20 mouse cellular contexts compared by ENCODE assay signal in genomic region chr6:127107413-127107812, GRCm38 (mm10). TPM values are rescaled to one million over a fixed set of nuclear protein-coding genes. Genes with fewer than 3 reads are reported as not detected.
"Had no signal": no experiment of that assay in that cellular context is flagged by ENCODE, and none has a peak within 500 bp of the region (broad histone marks: within the 10 kb centered on the region; RNA-seq: fewer than 3 reads in every experiment).

No protein-coding gene starts in this region.

- H3K36me3 ChIP-seq: limb, embryonic 10.5 days; liver, embryonic 12.5 days; lung, embryonic 15.5 days; midbrain, embryonic 15.5 days; neural tube, embryonic 12.5 days had no signal

- DNase-seq: kidney, adult 2 months; kidney, postnatal 14 days; spleen, adult 18-20 months; thymus, adult 2 months; thymus, postnatal 25 days had no signal

- H3K27me3 ChIP-seq: kidney, embryonic 15.5 days; lung, embryonic 15.5 days; midbrain, embryonic 15.5 days; neural tube, embryonic 12.5 days had no signal

- ATAC-seq: liver, embryonic 12.5 days; midbrain, embryonic 15.5 days had no signal

- H3K9ac ChIP-seq: kidney, embryonic 15.5 days; liver, embryonic 12.5 days; lung, embryonic 15.5 days; midbrain, embryonic 15.5 days; neural tube, embryonic 12.5 days had no signal

- H3K4me3 ChIP-seq: kidney, embryonic 15.5 days; left cerebral cortex, adult 2 months; limb, embryonic 10.5 days; liver, embryonic 12.5 days; lung, embryonic 15.5 days; megakaryocyte, embryonic 14.5 days; midbrain, embryonic 15.5 days; neural tube, embryonic 12.5 days had no signal

- H3K9me3 ChIP-seq: limb, embryonic 10.5 days; liver, embryonic 12.5 days; lung, embryonic 15.5 days; midbrain, embryonic 15.5 days; neural tube, embryonic 12.5 days had no signal

- H3K27ac ChIP-seq: kidney, embryonic 15.5 days; limb, embryonic 10.5 days; liver, embryonic 12.5 days; lung, embryonic 15.5 days; midbrain, embryonic 15.5 days; neural tube, embryonic 12.5 days had no signal

RNA-seq across cellular contexts. Expression of gene Fgf23, which starts 34.7 kb away (rescaled TPM):
- total RNA-seq: monocyte, adult 5-6 weeks; neutrophil, adult 5-6 weeks had no signal
- polyA plus RNA-seq: kidney, adult 2 months; kidney, embryonic 15.5 days; large intestine, adult 2 months; limb, embryonic 10.5 days; liver, embryonic 12.5 days; liver, embryonic 16.5 days; lung, embryonic 15.5 days; midbrain, embryonic 11.5 days; neural tube, embryonic 12.5 days; stomach, embryonic 14.5 days; urinary bladder, adult 2 months had no signal
